Mouse (Mus musculus): ENCODE data around the gene Cox7a1. TPM values are rescaled to one million over a fixed set of nuclear protein-coding genes. Genes with fewer than 3 reads are reported as not detected.
"Not testable (repeated sequence)": the region's sequence is repeated elsewhere in the genome, so short reads cannot be mapped to it uniquely, and the experiment has no call there.

Gene Cox7a1
- polyA plus RNA-seq, 1 experiment = 2.4 TPM

- peak within 1 kb of the TSS; percentile 97 for H3K4me3 ChIP-seq (replicated peaks)
- H3K36me3 ChIP-seq (replicated peaks; ENCODE audit: low read length) = peaks cover 35% of the 10 kb centered on the region
- peaks cover 30% of the 10 kb centered on the region for H3K4me1 ChIP-seq
- peak; percentile 76; the same call in 2 of the 3 replicates for TF ChIP-seq GATA1 (IDR thresholded peaks at IDR 0.05; ENCODE audit: borderline replicate concordance, low read length)
- no peak for TF ChIP-seq FLI1 (IDR thresholded peaks at IDR 0.05; ENCODE audit: low read length)
- H3K27me3 ChIP-seq (replicated peaks) = no peaks in the 10 kb centered on the region
- H3K9me3 ChIP-seq = peaks cover 15% of the 10 kb centered on the region
These were observed 14.2 kb upstream of the Cox7a1 start, which contains the start of gene Zfp146 for GRCm38 (mm10) chr7:30169583-30170282. Gene Zfp146, minus strand, starts transcription at chr7:30169750.

- TF ChIP-seq GATA1 (IDR thresholded peaks at IDR 0.05; ENCODE audit: borderline replicate concordance, low read length) (no peak), FLI1 (IDR thresholded peaks at IDR 0.05; ENCODE audit: low read length) (no peak)
- Histone ChIP-seq H3K27me3 (replicated peaks) (no peaks in the 10 kb centered on the region), H3K9me3 (peaks cover 10% of the 10 kb centered on the region; the same call in 1 of the 2 replicates), H3K36me3 (replicated peaks; ENCODE audit: low read length) (peaks cover 28% of the 10 kb centered on the region), H3K4me1 (peaks cover 30% of the 10 kb centered on the region), H3K4me3 (replicated peaks) (peak overlapping the region; percentile 97)
These were observed 13.5 kb upstream of the Cox7a1 start for GRCm38 (mm10) chr7:30170283-30170951.

DNA sequence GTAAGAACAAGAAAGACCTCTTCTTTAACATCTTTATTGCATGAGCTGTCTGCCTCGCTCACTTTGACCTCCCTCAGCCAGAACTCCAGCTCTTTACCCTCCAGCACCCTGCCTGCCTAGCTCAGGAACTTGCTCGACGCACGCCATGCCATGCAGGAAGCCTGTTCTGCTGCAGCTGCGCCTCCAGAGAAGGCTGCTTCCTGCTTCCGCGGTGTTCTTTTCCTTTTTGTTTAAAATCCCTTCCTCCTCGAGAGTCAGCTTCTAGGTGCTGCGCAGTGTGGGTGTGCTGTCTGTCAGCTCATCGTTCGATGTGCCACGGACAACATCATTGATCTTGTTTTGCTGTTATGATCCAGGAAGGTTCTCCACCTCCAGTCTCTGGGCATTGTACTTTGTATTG is 7.5 kb upstream of the Cox7a1 start:
- H3K36me3 ChIP-seq (replicated peaks; ENCODE audit: low read length) = peaks cover 39% of the 10 kb centered on the region
- peak overlapping the region; percentile 23 for H3K4me3 ChIP-seq (replicated peaks)
- no peaks in the 10 kb centered on the region for H3K27me3 ChIP-seq (replicated peaks)
- no peaks in the 10 kb centered on the region for H3K9me3 ChIP-seq
- no peak for TF ChIP-seq GATA1 (IDR thresholded peaks at IDR 0.05; ENCODE audit: borderline replicate concordance, low read length)
- TF ChIP-seq FLI1 (IDR thresholded peaks at IDR 0.05; ENCODE audit: low read length) = no peak
- H3K4me1 ChIP-seq = peaks cover 10% of the 10 kb centered on the region

DNA sequence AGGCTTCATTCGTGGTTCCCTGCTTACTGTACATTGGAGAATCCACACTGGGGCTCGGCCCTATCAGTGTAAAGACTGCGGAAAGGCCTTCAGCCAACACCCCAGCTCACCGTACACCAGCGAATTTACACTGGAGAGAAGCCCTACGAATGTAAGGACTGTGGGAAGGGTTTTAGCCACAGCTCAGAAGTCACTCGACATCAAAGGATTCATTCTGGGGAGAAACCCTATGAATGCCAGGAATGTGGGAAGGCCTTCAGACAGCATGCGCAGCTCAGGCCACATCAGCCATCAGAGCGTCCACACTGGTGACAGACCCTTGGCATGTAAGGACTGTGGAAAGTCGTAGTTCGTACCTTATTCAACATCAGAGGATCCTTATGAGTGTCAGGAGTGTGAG is 5.7 kb upstream of the Cox7a1 start:
- no peak for TF ChIP-seq FLI1 (IDR thresholded peaks at IDR 0.05; ENCODE audit: low read length)
- no peak for TF ChIP-seq GATA1 (IDR thresholded peaks at IDR 0.05; ENCODE audit: borderline replicate concordance, low read length)
- no peak overlapping the region for H3K4me3 ChIP-seq (replicated peaks)

GRCm38 (mm10) chr7:30181308-30181707 is 2.6 kb upstream of the Cox7a1 start:
- Histone ChIP-seq H3K27me3 (replicated peaks) (no peaks in the 10 kb centered on the region), H3K4me3 (replicated peaks) (no peak overlapping the region), H3K9me3 (no peaks in the 10 kb centered on the region), H3K4me1 (peaks cover 30% of the 10 kb centered on the region), H3K36me3 (replicated peaks; ENCODE audit: low read length) (peaks cover 50% of the 10 kb centered on the region)
- TF ChIP-seq GATA1 (IDR thresholded peaks at IDR 0.05; ENCODE audit: borderline replicate concordance, low read length) = no peak
- TF ChIP-seq FLI1 (IDR thresholded peaks at IDR 0.05; ENCODE audit: low read length) = no peak

More for the DNA sequence above, 5.7 kb upstream of the Cox7a1 start:
- no peaks in the 10 kb centered on the region for H3K9me3 ChIP-seq
- peaks cover 13% of the 10 kb centered on the region for H3K4me1 ChIP-seq
- peaks cover 46% of the 10 kb centered on the region for H3K36me3 ChIP-seq (replicated peaks; ENCODE audit: low read length)
- no peaks in the 10 kb centered on the region for H3K27me3 ChIP-seq (replicated peaks)

DNA sequence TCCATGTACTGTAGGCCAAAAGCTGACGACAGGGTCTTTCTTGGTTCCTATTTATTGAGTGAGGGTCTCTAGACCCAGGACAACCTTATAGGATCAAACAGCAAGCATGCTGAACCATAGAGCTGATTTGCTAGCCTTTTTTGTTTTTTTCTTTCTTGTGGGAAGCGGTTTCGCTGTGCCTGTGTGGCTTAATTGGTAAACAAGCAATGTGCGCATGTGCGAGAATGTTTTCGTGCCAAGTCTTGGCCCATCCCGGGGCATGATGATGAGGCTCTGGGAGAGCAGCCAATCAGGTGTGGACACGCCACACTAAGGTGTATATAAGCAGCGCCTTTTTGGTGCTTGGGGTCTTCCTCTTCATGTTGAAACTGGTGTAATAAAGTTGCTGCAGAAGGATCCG is 2.0 kb upstream of the Cox7a1 start:
- H3K27me3 ChIP-seq (replicated peaks); H3K9me3 ChIP-seq; H3K4me3 ChIP-seq (replicated peaks): not testable (repeated sequence)
- Histone ChIP-seq H3K36me3 (replicated peaks; ENCODE audit: low read length) (peaks cover 51% of the 10 kb centered on the region), H3K4me1 (peaks cover 27% of the 10 kb centered on the region)

DNA sequence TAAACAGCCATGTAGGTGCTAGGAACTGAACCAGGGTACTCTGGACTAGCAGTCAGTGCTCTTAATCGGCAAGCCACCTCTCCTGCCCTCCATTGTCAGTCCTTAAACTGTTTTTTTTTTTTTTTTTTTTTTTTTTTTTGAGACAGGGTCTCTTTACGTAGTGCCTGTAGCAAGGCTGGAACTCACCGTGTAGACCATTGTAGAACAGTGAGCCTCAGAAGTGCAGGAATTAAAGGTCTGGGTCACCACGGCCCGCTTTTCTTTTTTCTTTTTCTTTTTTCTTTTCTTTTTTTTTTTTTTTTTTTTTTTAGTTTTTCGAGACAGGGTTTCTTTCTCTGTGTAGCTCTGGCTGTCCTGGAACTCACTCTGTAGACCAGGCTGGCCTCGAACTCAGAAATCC is 755 bp upstream of the Cox7a1 start:
- not testable (repeated sequence) for H3K9me3 ChIP-seq; H3K4me3 ChIP-seq (replicated peaks); H3K27me3 ChIP-seq (replicated peaks)
- peaks cover 31% of the 10 kb centered on the region for H3K4me1 ChIP-seq
- H3K36me3 ChIP-seq (replicated peaks; ENCODE audit: low read length) = peaks cover 56% of the 10 kb centered on the region

GRCm38 (mm10) chr7:30184641-30185348 is 851 bp downstream of the Cox7a1 start:
- Histone ChIP-seq H3K4me1 (peaks cover 38% of the 10 kb centered on the region), H3K27me3 (replicated peaks) (no peaks in the 10 kb centered on the region), H3K4me3 (replicated peaks) (peak overlapping the region; percentile 86), H3K9me3 (no peaks in the 10 kb centered on the region), H3K36me3 (replicated peaks; ENCODE audit: low read length) (peaks cover 63% of the 10 kb centered on the region)
- TF ChIP-seq GATA1 (IDR thresholded peaks at IDR 0.05; ENCODE audit: borderline replicate concordance, low read length) = no peak
- TF ChIP-seq FLI1 (IDR thresholded peaks at IDR 0.05; ENCODE audit: low read length) = no peak

- TF ChIP-seq FLI1 (IDR thresholded peaks at IDR 0.05; ENCODE audit: low read length) (no peak), GATA1 (IDR thresholded peaks at IDR 0.05; ENCODE audit: borderline replicate concordance, low read length) (no peak)
- peak overlapping the region; percentile 6 for H3K4me3 ChIP-seq (replicated peaks)
- H3K9me3 ChIP-seq = no peaks in the 10 kb centered on the region
- H3K36me3 ChIP-seq (replicated peaks; ENCODE audit: low read length) = peaks cover 90% of the 10 kb centered on the region
- H3K27me3 ChIP-seq (replicated peaks) = no peaks in the 10 kb centered on the region
- H3K4me1 ChIP-seq = peaks cover 48% of the 10 kb centered on the region
These were observed 4.6 kb downstream of the Cox7a1 start for GRCm38 (mm10) chr7:30188344-30189115.

All from megakaryocyte, embryonic 14.5 days (primary cell).